Mouse (Mus musculus) CH12.LX (cell line): ENCODE results near the gene Mks1.

Source experiments
- CHD2 ChIP-seq: IDR thresholded peaks from 2 replicates; pipeline ENCODE4 v1.6.1; 2011; ENCODE audit warnings: low read length, improper control_type of control experiment
- CTCF ChIP-seq, 2 experiments: IDR thresholded peaks in 1 of 2; conservative IDR thresholded peaks in 1 of 2; 2 replicates each; pipeline ENCODE4 v1.5.1; 2011 to 2012; ENCODE audit warnings: low read depth in 2 of 2, low read length in 2 of 2, improper control_type of control experiment in 1 of 2, inconsistent platforms in 1 of 2, mild to moderate bottlenecking in 1 of 2, moderate library complexity in 1 of 2
- EP300 ChIP-seq: IDR thresholded peaks from 2 replicates; pipeline ENCODE4 v1.6.1; 2011; ENCODE audit warnings: low read length, improper control_type of control experiment
- MAFK ChIP-seq: IDR thresholded peaks from 2 replicates; pipeline ENCODE4 v1.6.1; 2011; ENCODE audit warnings: low read length, improper control_type of control experiment; ENCODE audit not compliant: insufficient replicate concordance
- MAX ChIP-seq: IDR thresholded peaks from 2 replicates; pipeline ENCODE4 v1.6.1; 2011; ENCODE audit warnings: low read length, improper control_type of control experiment
- MAZ ChIP-seq: IDR thresholded peaks from 2 replicates; pipeline ENCODE4 v1.6.1; 2012; ENCODE audit warnings: low read depth, mild to moderate bottlenecking, inconsistent platforms, low read length, improper control_type of control experiment, moderate library complexity
- POLR2A ChIP-seq: IDR thresholded peaks from 2 replicates; pipeline ENCODE4 v1.6.1; 2011; ENCODE audit warnings: low read depth, mild to moderate bottlenecking, improper control_type of control experiment, low read length
- POLR2AphosphoS2 ChIP-seq: IDR thresholded peaks from 2 replicates; pipeline ENCODE4 v1.6.1; 2011; ENCODE audit warnings: low read depth, low read length, improper control_type of control experiment
- USF1 ChIP-seq: IDR thresholded peaks from 2 replicates; pipeline ENCODE4 v1.6.1; 2014; ENCODE audit warnings: low read depth, mild to moderate bottlenecking, inconsistent platforms, low read length, improper control_type of control experiment
- USF2 ChIP-seq: conservative IDR thresholded peaks from 2 replicates; pipeline ENCODE4 v1.6.1; 2011; ENCODE audit warnings: low read depth, low read length, improper control_type of control experiment

DNA sequence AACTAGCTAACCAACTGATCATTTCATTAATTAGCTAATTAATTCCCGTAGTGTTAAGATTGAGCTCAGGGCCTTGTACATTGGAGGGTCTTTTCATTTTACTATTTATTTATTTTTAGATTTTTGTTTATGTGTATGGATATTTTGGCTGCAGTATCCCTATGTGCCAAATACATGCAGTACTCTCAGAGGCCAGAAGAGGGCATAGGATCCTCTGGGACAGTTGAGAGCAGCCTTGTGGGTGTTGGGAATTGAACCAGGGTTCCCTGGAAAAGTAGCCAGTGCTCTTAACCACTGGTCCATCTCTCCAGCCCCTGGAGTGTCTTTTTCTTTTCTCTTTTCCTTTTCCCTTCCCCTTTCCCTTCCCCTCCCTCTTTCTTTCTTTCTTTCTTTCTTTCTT, 47.6 kb upstream of the Mks1 start:
- TF ChIP-seq EP300 (no peak), USF1 (no peak), MAFK (no peak), CTCF (conservative IDR thresholded peaks at IDR 0.05 in 1 of 2, IDR thresholded peaks at IDR 0.05 in 1 of 2; ENCODE audit: low read depth in 2 of 2, low read length in 2 of 2) (peak; percentile 68 to 74), USF2 (no peak), MAZ (peak; percentile 28; the same call in 1 of the 2 replicates), POLR2A (no peak), CHD2 (no peak), POLR2AphosphoS2 (no peak), MAX (no peak)
